Mouse (Mus musculus): ENCODE measurements around the gene Nol6. TPM values are rescaled to one million over a fixed set of nuclear protein-coding genes. Genes with fewer than 3 reads are reported as not detected.

Nol6 gene
- total and polyA plus RNA-seq, 2 experiments from 2014 or later = 39.9 to 70.8 TPM

- TF ChIP-seq CTCF (IDR thresholded peaks at IDR 0.05) = no peak
- H3K4me3 ChIP-seq (ENCODE audit: low read depth, low read length) = no peak overlapping the region
- no peaks in the 10 kb centered on the region for H3K27me3 ChIP-seq (ENCODE audit: insufficient read depth, low read length)
- ATAC-seq (ENCODE audit: low FRiP score) (no peak), DNase-seq (ENCODE audit: low spot score) (peak; percentile 8)
- no peak overlapping the region for H3K9ac ChIP-seq (replicated peaks; ENCODE audit: low read length, poor library complexity, severe bottlenecking)
- 71% methylated on average over 14 of the region's 14 CpGs for WGBS
- no peaks in the 10 kb centered on the region for H3K4me1 ChIP-seq (ENCODE audit: insufficient read depth, low read length)
- no peak overlapping the region for H3K4me2 ChIP-seq (ENCODE audit: low read depth, low read length, poor library complexity, severe bottlenecking)
- H3K9me3 ChIP-seq (ENCODE audit: low read length) = no peaks in the 10 kb centered on the region
- no peaks in the 10 kb centered on the region for H3K36me3 ChIP-seq (ENCODE audit: insufficient read depth, low read length)
- no peak overlapping the region for H3K27ac ChIP-seq (ENCODE audit: low read depth, low read length)
Measured at GRCm38 (mm10) chr4:41071500-41072429, 52.5 kb downstream of the Nol6 start.

GRCm38 (mm10) chr4:41065196-41065595, 59.1 kb downstream of the Nol6 start:
- Histone ChIP-seq H3K9ac (replicated peaks; ENCODE audit: low read length, poor library complexity, severe bottlenecking) (no peak overlapping the region), H3K4me1 (ENCODE audit: insufficient read depth, low read length) (no peaks in the 10 kb centered on the region), H3K27ac (ENCODE audit: low read depth, low read length) (no peak overlapping the region), H3K4me3 (ENCODE audit: low read depth, low read length) (no peak overlapping the region), H3K27me3 (ENCODE audit: insufficient read depth, low read length) (no peaks in the 10 kb centered on the region), H3K36me3 (ENCODE audit: insufficient read depth, low read length) (no peaks in the 10 kb centered on the region), H3K4me2 (ENCODE audit: low read depth, low read length, poor library complexity, severe bottlenecking) (no peak overlapping the region), H3K9me3 (ENCODE audit: low read length) (no peaks in the 10 kb centered on the region)
- DNase-seq (ENCODE audit: low spot score) (no peak), ATAC-seq (ENCODE audit: low FRiP score) (no peak)
- WGBS = 85% methylated on average over 4 of the region's 4 CpGs
- TF ChIP-seq CTCF (IDR thresholded peaks at IDR 0.05) = no peak

Other genes with a start within 250 kb of the Nol6 start
- gene Spink4, start 204.4 kb downstream of the Nol6 start, total RNA-seq (2014; rRNA removed) = not detected in 2 replicates
- not detected in 2 replicates for gene Spink4, start 204.4 kb downstream of the Nol6 start, polyA plus RNA-seq (2015; fragmentation: Nextera tagmentation; extraction: Ambion mirVana)
- 92.3 and 114 TPM in 2 replicates for gene Bag1, start 176.2 kb downstream of the Nol6 start, total RNA-seq (2014; rRNA removed)
- 163 and 170 TPM in 2 replicates for gene Bag1, start 176.2 kb downstream of the Nol6 start, polyA plus RNA-seq (2015; fragmentation: Nextera tagmentation; extraction: Ambion mirVana)
- 65.2 and 66.9 TPM in 2 replicates for gene Chmp5, start 176.0 kb downstream of the Nol6 start, total RNA-seq (2014; rRNA removed)
- gene Chmp5, start 176.0 kb downstream of the Nol6 start, polyA plus RNA-seq (2015; fragmentation: Nextera tagmentation; extraction: Ambion mirVana) = 131 and 137 TPM in 2 replicates
- 63.1 and 74.4 TPM in 2 replicates for gene Nfx1, start 153.5 kb downstream of the Nol6 start, total RNA-seq (2014; rRNA removed)
- gene Nfx1, start 153.5 kb downstream of the Nol6 start, polyA plus RNA-seq (2015; fragmentation: Nextera tagmentation; extraction: Ambion mirVana) = 70.6 and 76.3 TPM in 2 replicates
- not detected in 2 replicates for gene Aqp7, start 76.3 kb downstream of the Nol6 start, total RNA-seq (2014; rRNA removed)
- not detected in 2 replicates for gene Aqp7, start 76.3 kb downstream of the Nol6 start, polyA plus RNA-seq (2015; fragmentation: Nextera tagmentation; extraction: Ambion mirVana)
- 1.1 TPM in 1 of 2 replicates, not detected in the other for gene Aqp3, start 26.3 kb downstream of the Nol6 start, total RNA-seq (2014; rRNA removed)
- 0.25 and 0.47 TPM in 2 replicates for gene Aqp3, start 26.3 kb downstream of the Nol6 start, polyA plus RNA-seq (2015; fragmentation: Nextera tagmentation; extraction: Ambion mirVana)
- 49.9 TPM in 2 replicates for gene Ube2r2, start 11.3 kb upstream of the Nol6 start, total RNA-seq (2014; rRNA removed)
- gene Ube2r2, start 11.3 kb upstream of the Nol6 start, polyA plus RNA-seq (2015; fragmentation: Nextera tagmentation; extraction: Ambion mirVana) = 41.0 and 50.4 TPM in 2 replicates
- 19.1 and 36.1 TPM in 2 replicates for gene Ubap2, start 150.7 kb upstream of the Nol6 start, total RNA-seq (2014; rRNA removed)
- 36.2 and 38.5 TPM in 2 replicates for gene Ubap2, start 150.7 kb upstream of the Nol6 start, polyA plus RNA-seq (2015; fragmentation: Nextera tagmentation; extraction: Ambion mirVana)
- gene Dcaf12, start 190.4 kb upstream of the Nol6 start, total RNA-seq (2014; rRNA removed) = 61.2 and 65.8 TPM in 2 replicates
- gene Dcaf12, start 190.4 kb upstream of the Nol6 start, polyA plus RNA-seq (2015; fragmentation: Nextera tagmentation; extraction: Ambion mirVana) = 52.6 and 53.2 TPM in 2 replicates
- gene Ubap1, start 224.5 kb upstream of the Nol6 start, total RNA-seq (2014; rRNA removed) = 35.0 and 42.1 TPM in 2 replicates
- 55.1 and 58.8 TPM in 2 replicates for gene Ubap1, start 224.5 kb upstream of the Nol6 start, polyA plus RNA-seq (2015; fragmentation: Nextera tagmentation; extraction: Ambion mirVana)

Data from midbrain, postnatal 0 days (tissue).